Mouse (Mus musculus) gastrocnemius, postnatal 4 days (tissue): Measurements from ENCODE around the gene Grik1. TPM values are rescaled to one million over a fixed set of nuclear protein-coding genes. Genes with fewer than 3 reads are reported as not detected.
A peak's percentile ranks its signal among the peaks of the same experiment; 100 is the strongest.

ENCODE experiments used
- DNase-seq, 2 experiments: peaks; one replicate each; pipeline ENCODE4 v3.0.0; 2021 to 2022; ENCODE audit warnings: low spot score in 2 of 2, mixed read lengths in 2 of 2
- long read RNA-seq, 2 experiments: library from polyadenylated mRNA; stranded (forward); transcript quantifications; one replicate each; pipeline ENCODE4 v2.0.0; 2021
- total RNA-seq, 2 experiments: library from RNA; stranded (reverse); gene quantifications; 2 replicates each; pipeline ENCODE4 v1.2.3; 2021

The Grik1 gene
- total RNA-seq = under 1 TPM; 0.12 to 0.26 TPM
- long read RNA-seq, experiment 1, partial matches to known transcripts = 0 of 1 reads
- long read RNA-seq, experiment 1, other reads (novel, unspliced or antisense) = 1 of 1 reads
- long read RNA-seq, experiment 2 = 0 reads

- peak in 1 of 2 experiments; percentile 14 for DNase-seq
Observed at GRCm38 (mm10) chr16:88290132-88290772, at the start of gene Grik1. Gene Grik1, minus strand, starts transcription at chr16:88290265.

DNA sequence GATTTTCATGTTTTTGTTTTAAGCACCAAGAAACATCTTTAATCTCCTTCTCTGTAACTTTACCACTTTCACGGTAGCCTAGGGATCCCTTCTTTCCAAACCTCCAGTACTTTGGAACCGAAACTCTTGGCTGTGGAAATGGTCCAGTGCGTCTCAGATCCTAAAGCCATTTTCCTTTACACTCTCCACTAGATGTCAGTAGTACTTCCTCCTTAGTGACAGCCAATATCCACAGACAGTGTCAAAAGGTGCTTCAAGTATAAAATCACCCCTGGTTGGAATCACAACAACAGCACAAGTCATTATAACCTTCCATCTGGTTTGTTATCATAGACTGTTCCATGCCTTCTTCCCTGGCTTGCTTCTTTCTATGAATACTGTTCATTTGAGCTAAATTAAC, 4.1 kb upstream of the Grik1 start:
- no peak for DNase-seq

GRCm38 (mm10) chr16:88289421-88290081, 514 bp downstream of the Grik1 start:
- DNase-seq = peak in 1 of 2 experiments; percentile 7

DNA sequence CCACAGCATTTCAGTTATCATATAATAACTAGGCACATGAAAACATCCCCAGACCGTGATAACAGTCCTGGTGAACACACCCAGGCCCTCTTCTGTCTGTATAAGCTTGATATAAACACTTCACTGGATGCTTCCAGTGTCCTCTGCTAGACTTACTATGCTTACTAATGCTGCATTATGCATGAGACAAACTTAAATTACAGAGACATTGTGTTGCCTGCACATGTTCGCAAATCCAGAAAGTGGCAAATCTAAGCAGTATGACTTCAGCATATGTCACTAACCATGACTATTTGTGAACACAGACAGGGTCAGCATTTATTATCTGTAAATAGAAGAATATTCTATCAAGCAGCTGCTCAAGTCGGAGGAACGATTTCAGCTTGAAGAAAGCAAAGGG, 31.7 kb downstream of the Grik1 start:
- no peak for DNase-seq

DNA sequence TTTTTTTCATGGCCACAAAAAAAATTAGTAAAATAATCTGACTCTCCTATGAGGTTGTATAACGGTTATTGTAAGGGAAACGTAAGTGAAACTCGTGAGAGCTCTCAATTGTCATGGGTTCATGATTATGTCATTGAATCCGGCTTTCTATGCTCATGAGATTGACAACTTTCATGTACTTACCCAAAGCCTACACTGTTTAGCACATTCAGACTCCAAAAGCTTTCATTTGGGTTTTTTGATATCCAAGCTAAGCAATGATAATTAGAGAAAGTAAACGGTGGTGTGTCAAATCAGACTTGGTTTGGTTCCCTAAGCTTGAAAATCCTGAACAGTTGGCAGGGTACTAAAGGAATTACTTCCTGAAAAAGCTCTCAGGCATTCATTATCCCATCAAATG, 33.0 kb downstream of the Grik1 start:
- DNase-seq = no peak

GRCm38 (mm10) chr16:88256101-88256500, 34.0 kb downstream of the Grik1 start:
- no peak for DNase-seq

DNA sequence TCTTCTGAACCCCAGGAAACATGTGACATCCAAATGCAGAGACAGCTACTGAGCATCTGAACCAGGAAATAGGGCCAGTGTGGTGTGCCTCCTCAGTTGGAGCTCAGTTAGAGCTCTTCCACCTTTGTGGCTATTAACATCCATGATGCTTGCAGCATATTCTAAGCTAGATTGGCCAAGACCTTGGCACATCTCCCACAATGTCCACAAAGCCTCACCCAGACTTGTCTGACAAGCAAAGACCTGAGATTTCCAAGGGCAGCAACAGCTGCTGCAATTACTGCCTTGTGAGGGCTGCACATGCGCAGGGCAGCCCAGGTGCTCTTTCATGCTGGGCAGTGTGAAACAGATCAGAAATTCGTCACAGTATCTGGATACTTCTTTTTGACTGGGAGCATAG, 37.4 kb downstream of the Grik1 start:
- no peak for DNase-seq

- DNase-seq = no peak
Observed at GRCm38 (mm10) chr16:88251049-88251448, 39.0 kb downstream of the Grik1 start.

GRCm38 (mm10) chr16:88249825-88250224, 40.2 kb downstream of the Grik1 start:
- no peak for DNase-seq

GRCm38 (mm10) chr16:88247586-88247985, 42.5 kb downstream of the Grik1 start:
- DNase-seq = no peak

DNA sequence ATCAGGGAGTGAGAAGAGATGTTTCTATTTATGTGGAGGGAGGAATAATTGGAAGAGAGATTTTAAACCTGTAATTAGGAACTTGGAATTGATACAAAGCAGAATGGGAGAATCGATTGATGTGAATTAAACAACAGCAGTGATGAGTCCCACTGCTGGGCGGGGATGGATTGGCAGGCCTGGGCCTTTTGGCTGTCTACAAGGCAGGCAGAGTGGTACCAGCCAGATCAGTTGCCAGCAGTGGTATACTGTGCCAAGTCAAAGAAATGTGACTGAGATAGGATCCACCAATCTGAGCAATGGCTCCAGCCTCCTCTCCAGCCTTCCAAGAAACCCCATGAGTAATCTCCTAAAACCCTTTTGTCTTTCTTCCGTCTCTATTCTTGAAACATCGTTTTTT, 45.4 kb downstream of the Grik1 start:
- DNase-seq = no peak

- no peak for DNase-seq
Observed at GRCm38 (mm10) chr16:88225616-88226015, 64.4 kb downstream of the Grik1 start.

DNA sequence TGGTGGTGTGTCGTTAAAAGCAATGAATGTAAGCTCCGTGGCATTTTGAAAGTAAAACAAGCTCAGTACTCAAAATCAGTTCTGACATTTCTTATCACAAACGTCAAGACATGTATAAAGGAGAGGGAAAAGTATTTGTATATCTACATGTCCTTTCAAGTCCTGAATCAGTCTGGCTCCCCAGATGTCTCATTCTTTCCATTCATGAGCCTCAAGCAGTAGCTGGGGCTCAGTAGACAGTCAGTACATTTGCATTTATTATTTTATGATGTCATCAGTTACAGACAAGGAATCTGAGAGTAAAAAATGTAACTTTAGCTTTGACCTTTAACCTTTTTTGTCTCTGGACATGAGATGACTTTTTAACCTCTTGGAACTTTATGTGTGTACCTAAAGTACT, 68.1 kb downstream of the Grik1 start:
- DNase-seq = no peak

DNA sequence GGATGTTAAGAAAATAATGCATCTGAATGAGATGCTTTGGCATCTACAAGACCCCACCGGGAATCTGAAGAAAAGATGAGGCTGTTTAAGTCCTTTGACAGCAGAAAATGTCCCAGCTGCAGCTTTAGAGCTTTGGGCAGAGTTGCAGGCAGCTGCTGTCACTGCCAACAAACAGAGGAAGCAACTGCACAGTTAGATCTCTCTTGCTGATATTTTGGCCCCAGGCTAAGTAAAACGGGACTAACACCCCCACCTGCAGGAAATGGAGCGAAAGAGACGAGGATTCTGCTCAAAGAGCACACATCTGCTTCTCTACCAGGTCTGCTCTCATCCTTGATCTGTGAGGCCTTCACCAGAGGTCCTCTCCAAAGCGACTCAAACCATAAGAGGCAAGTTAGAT, 77.5 kb downstream of the Grik1 start:
- no peak for DNase-seq

- no peak for DNase-seq
Observed at GRCm38 (mm10) chr16:88211852-88212251, 78.2 kb downstream of the Grik1 start.

- DNase-seq = peak; percentile 21 to 43
Observed at GRCm38 (mm10) chr16:88204400-88204799, 85.7 kb downstream of the Grik1 start.

- no peak for DNase-seq
Observed at GRCm38 (mm10) chr16:88203985-88204384, 86.1 kb downstream of the Grik1 start.

DNA sequence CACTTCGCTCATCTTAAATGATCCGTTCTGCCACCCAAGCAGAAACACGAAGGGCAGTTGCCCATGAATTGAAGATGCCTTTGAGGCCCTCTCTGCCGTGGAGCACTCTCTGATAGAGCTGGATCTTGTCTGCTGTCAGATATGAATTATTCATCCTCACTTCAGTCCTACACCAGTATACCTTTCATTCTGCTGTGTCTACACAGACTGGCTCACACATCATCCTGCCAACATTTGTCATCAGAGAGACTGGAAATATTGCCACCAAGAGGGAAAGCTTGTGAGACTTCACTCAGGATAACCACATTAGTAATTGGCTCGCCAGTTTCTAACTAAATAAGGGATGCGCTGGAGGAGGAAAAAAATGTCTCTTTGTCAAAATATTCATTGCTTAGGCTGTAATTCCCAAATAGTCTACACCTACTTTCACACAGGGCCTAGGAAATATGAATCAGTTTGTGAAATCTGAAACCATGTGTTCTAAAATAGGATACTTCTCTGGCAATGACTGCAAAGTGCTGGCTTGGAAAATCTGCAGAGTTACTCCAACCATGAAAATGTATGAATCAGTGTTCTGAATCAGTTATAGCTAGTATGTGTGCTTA, 102.5 kb downstream of the Grik1 start:
- no peak for DNase-seq

DNA sequence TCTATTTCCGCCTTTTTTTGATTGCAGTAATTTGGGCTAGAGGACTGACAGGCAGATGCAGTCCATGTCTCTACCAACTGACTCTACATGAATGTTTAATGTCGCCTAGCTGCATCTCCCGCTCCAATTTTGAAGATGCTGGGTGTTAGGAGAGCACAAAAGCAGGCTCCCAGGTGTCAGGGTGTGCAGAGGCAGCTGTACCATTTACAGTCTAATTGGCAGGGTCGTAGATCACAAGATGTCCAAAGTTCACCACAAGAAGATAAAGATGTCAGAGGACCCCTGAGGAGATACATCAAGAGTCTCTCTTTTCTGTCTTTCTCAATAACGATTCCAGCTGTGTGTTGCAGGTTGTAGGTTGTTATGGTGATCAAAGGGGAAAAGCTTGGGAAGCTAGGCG, 111.3 kb downstream of the Grik1 start:
- no peak for DNase-seq

GRCm38 (mm10) chr16:88177364-88177763, 112.7 kb downstream of the Grik1 start:
- no peak for DNase-seq

DNA sequence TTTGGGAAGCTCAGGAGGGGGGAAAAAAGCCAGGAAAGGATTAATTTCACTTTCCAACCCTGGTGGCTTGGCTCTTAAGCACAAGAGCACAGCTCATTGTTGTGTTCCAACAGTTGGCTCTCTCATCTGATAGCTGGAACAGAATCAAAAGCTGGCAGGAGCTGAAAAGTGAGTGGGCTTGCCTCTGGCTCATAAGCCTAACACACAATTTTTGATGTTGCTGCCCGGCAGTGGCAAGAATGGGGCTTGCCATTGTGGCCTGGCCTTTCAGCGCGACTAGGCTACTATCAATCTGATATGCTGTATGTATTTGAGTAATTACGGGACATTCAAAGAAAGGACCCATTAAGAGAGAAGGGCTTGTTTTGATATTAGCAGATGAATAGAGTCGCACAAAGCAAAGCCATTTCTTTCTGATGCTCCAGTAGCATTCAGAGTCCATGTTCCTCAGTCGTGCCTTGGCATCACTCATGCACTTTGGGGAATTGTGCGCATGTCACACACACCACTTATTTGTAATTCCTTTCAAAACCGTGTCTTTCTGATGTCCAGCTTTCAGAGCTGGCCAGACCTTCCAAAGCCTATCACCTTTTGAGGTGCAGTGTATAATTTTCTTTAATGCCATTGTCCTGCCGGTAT, 115.9 kb downstream of the Grik1 start:
- DNase-seq = peak; percentile 9 to 15

DNA sequence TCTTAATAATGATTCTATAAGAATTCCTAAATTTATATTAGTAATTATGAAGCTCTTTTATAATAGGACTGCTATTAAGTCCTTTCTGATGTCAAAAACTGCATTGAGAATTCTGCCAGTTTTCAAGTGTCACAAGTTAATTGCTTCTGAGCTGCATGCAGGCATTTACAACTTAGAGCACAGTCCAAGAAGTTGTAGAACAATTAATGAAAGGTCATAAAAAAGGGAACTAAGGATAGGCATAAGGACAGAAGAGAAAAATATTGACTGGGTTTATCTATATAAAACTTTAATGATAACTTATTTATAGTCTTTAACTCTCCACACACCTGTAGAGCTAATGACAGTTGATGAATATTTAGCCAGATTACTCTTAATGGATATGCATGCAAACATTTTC, 123.5 kb downstream of the Grik1 start:
- no peak for DNase-seq
